ENCODE assay signal across 14 mouse cellular contexts in genomic region chr11:17453530-17453929, GRCm38 (mm10).
"Had no signal": no experiment of that assay in that cellular context is flagged by ENCODE, and none has a peak within 500 bp of the region (broad histone marks: within the 10 kb centered on the region; RNA-seq: fewer than 3 reads in every experiment).

No protein-coding gene starts in this region.

- H3K4me1 ChIP-seq: liver, embryonic 15.5 days; midbrain, embryonic 13.5 days had no signal

- H3K9me3 ChIP-seq: limb, embryonic 10.5 days; liver, embryonic 15.5 days; midbrain, embryonic 13.5 days; neural tube, embryonic 15.5 days had no signal

- H3K36me3 ChIP-seq: limb, embryonic 10.5 days; liver, embryonic 15.5 days; midbrain, embryonic 13.5 days; neural tube, embryonic 15.5 days had no signal

- H3K4me2 ChIP-seq: liver, embryonic 11.5 days; liver, embryonic 15.5 days; midbrain, embryonic 13.5 days; neural tube, embryonic 15.5 days had no signal

- H3K4me3 ChIP-seq: limb, embryonic 10.5 days; liver, embryonic 15.5 days; midbrain, embryonic 13.5 days; myocyte; neural tube, embryonic 15.5 days had no signal

- ATAC-seq: lung, postnatal 0 days; midbrain, embryonic 13.5 days had no signal

- H3K27ac ChIP-seq: limb, embryonic 10.5 days; liver, embryonic 15.5 days; midbrain, embryonic 13.5 days; neural tube, embryonic 15.5 days; stomach, postnatal 0 days had no signal

- DNase-seq: kidney, postnatal 25 days; lung, adult 2 months; lung, postnatal 36 days; right cerebral cortex, adult 18-20 months; right cerebral cortex, postnatal 25 days; thymus, postnatal 4 days had no signal

- H3K27me3 ChIP-seq: liver, embryonic 15.5 days had no signal

- H3K9ac ChIP-seq: liver, embryonic 15.5 days; midbrain, embryonic 13.5 days; neural tube, embryonic 15.5 days had no signal
